Comparison of ENCODE assay signal across 26 mouse cellular contexts in genomic region chr5:111855366-111855765, GRCm38 (mm10).
"Had no signal": no experiment of that assay in that cellular context is flagged by ENCODE, and none has a peak within 500 bp of the region (broad histone marks: within the 10 kb centered on the region; RNA-seq: fewer than 3 reads in every experiment).

No protein-coding gene starts in this region.

- H3K9me3 ChIP-seq: heart, embryonic 13.5 days; heart, embryonic 15.5 days; hindbrain, embryonic 13.5 days; intestine, embryonic 15.5 days; limb, embryonic 10.5 days; limb, embryonic 12.5 days; liver, embryonic 13.5 days had no signal

- ATAC-seq: hindbrain, embryonic 16.5 days; inflammation-experienced regulatory T-cells, adult 6 months; intestine, embryonic 15.5 days; intestine, postnatal 0 days had no signal

- H3K4me2 ChIP-seq: heart, embryonic 11.5 days; heart, embryonic 13.5 days; heart, embryonic 15.5 days; hindbrain, embryonic 13.5 days; intestine, embryonic 15.5 days; limb, embryonic 12.5 days; liver, embryonic 11.5 days; liver, embryonic 13.5 days had no signal

- H3K9ac ChIP-seq: heart, embryonic 13.5 days; heart, embryonic 15.5 days; hindbrain, embryonic 13.5 days; intestine, embryonic 15.5 days; limb, embryonic 12.5 days; liver, embryonic 13.5 days had no signal

- H3K27ac ChIP-seq: heart, adult 2 months; heart, embryonic 13.5 days; heart, embryonic 15.5 days; hindbrain, embryonic 13.5 days; intestine, embryonic 15.5 days; layer of hippocampus, adult 2 months; left cerebral cortex, adult 2 months; limb, embryonic 10.5 days; limb, embryonic 12.5 days; liver, embryonic 13.5 days had no signal

- H3K36me3 ChIP-seq: heart, embryonic 13.5 days; heart, embryonic 15.5 days; hindbrain, embryonic 13.5 days; intestine, embryonic 15.5 days; limb, embryonic 10.5 days; limb, embryonic 12.5 days; liver, embryonic 13.5 days had no signal

- H3K4me3 ChIP-seq: heart, adult 2 months; heart, embryonic 13.5 days; heart, embryonic 15.5 days; hindbrain, embryonic 13.5 days; intestine, embryonic 15.5 days; layer of hippocampus, adult 2 months; left cerebral cortex, adult 2 months; limb, embryonic 10.5 days; limb, embryonic 12.5 days; liver, embryonic 13.5 days had no signal

- DNase-seq: gastrocnemius, postnatal 14 days; gastrocnemius, postnatal 36 days; heart, adult 11 months; heart, adult 2 months; heart, postnatal 14 days; heart, postnatal 36 days; kidney, adult 18-20 months; kidney, adult 8-10 months; kidney, postnatal 10 days; kidney, postnatal 25 days; kidney, postnatal 4 days; liver; liver, embryonic 13.5 days had no signal

- H3K4me1 ChIP-seq: heart, embryonic 15.5 days; liver, embryonic 13.5 days had no signal

- H3K27me3 ChIP-seq: intestine, embryonic 15.5 days; liver, embryonic 13.5 days had no signal
